Mouse (Mus musculus) intestine, embryonic 15.5 days (tissue): ENCODE data around the gene Rin1. TPM values are rescaled to one million over a fixed set of nuclear protein-coding genes. Genes with fewer than 3 reads are reported as not detected.
A peak's percentile ranks its signal among the peaks of the same experiment; 100 is the strongest.

Experiments used
- ATAC-seq: fragments of 200-750 bp; cut with Nextera tagmentation; 2 replicates; pipeline ENCODE4 v1.8.0; 2017; ENCODE audit warnings: moderate TSS enrichment, moderate library complexity
- H3K27ac ChIP-seq: fragments of 300-500 bp; sonication (generic); 2 replicates; pipeline ENCODE4 v1.5.1; 2015; ENCODE audit warnings: mild to moderate bottlenecking, inconsistent platforms
- H3K27me3 ChIP-seq: fragments of 300-500 bp; sonication (generic); replicated peaks from 2 replicates; pipeline ENCODE4 v1.6.1; 2015; ENCODE audit warnings: inconsistent platforms
- H3K36me3 ChIP-seq: fragments of 300-500 bp; sonication (generic); 2 replicates; pipeline ENCODE4 v1.6.1; 2015; ENCODE audit warnings: inconsistent platforms
- H3K4me1 ChIP-seq: fragments of 300-500 bp; sonication (generic); replicated peaks from 2 replicates; pipeline ENCODE4 v1.6.1; 2015; ENCODE audit warnings: inconsistent platforms
- H3K4me2 ChIP-seq: fragments of 300-500 bp; sonication (generic); replicated peaks from 2 replicates; pipeline ENCODE4 v1.6.1; 2015; ENCODE audit warnings: mild to moderate bottlenecking, inconsistent platforms
- H3K4me3 ChIP-seq: fragments of 300-500 bp; sonication (generic); replicated peaks from 2 replicates; pipeline ENCODE4 v1.5.1; 2015; ENCODE audit warnings: inconsistent platforms
- H3K9ac ChIP-seq: fragments of 300-500 bp; sonication (generic); 2 replicates; pipeline ENCODE4 v1.6.1; 2015; ENCODE audit warnings: inconsistent platforms
- H3K9me3 ChIP-seq: fragments of 300-500 bp; sonication (generic); 2 replicates; pipeline ENCODE4 v1.6.1; 2016; ENCODE audit warnings: inconsistent platforms
- WGBS: fragments of 180-500 bp; shearing (Covaris S2); methylation state at CpG from one replicate; pipeline ENCODE4 v1.1.7; 2015; 5-methylcytosine and 5-hydroxymethylcytosine counted together
- polyA plus RNA-seq: library from polyadenylated mRNA; unstranded; fragments of >200 nt; fragmentation: Nextera tagmentation; extraction: Ambion mirVana; gene quantifications from 2 replicates; pipeline ENCODE4 v1.2.1, GENCODE M21; 2015

Gene Rin1
- polyA plus RNA-seq, 1 experiment from 2014 or later, result 2.7 TPM

- 86% methylated on average over 4 of the region's 4 CpGs for WGBS
- H3K4me1 ChIP-seq, result peaks cover 29% of the 10 kb centered on the region
- no peak for ATAC-seq
Observed at GRCm38 (mm10) chr19:5089324-5089723, 39.0 kb downstream of the Rin1 start.

GRCm38 (mm10) chr19:5092083-5092482 is 41.8 kb downstream of the Rin1 start:
- no peak overlapping the region for H3K4me3 ChIP-seq
- no peak overlapping the region for H3K4me2 ChIP-seq
- H3K27me3 ChIP-seq, result no peaks in the 10 kb centered on the region
- H3K36me3 ChIP-seq, result peaks cover 31% of the 10 kb centered on the region
- H3K4me1 ChIP-seq, result peaks cover 37% of the 10 kb centered on the region
- WGBS, result 86% methylated on average over 10 of the region's 10 CpGs
- no peaks in the 10 kb centered on the region for H3K9me3 ChIP-seq
- H3K9ac ChIP-seq, result no peak overlapping the region
- ATAC-seq, result no peak
- no peak overlapping the region for H3K27ac ChIP-seq

More at GRCm38 (mm10) chr19:5089324-5089723, 39.0 kb downstream of the Rin1 start:
- Histone ChIP-seq H3K27me3 (peaks cover 22% of the 10 kb centered on the region), H3K27ac (no peak overlapping the region), H3K4me2 (peak overlapping the region; percentile 79), H3K36me3 (peaks cover 31% of the 10 kb centered on the region), H3K4me3 (peak overlapping the region; percentile 73), H3K9me3 (no peaks in the 10 kb centered on the region), H3K9ac (peak overlapping the region; percentile 79; the same call in 1 of the 2 replicates)

DNA sequence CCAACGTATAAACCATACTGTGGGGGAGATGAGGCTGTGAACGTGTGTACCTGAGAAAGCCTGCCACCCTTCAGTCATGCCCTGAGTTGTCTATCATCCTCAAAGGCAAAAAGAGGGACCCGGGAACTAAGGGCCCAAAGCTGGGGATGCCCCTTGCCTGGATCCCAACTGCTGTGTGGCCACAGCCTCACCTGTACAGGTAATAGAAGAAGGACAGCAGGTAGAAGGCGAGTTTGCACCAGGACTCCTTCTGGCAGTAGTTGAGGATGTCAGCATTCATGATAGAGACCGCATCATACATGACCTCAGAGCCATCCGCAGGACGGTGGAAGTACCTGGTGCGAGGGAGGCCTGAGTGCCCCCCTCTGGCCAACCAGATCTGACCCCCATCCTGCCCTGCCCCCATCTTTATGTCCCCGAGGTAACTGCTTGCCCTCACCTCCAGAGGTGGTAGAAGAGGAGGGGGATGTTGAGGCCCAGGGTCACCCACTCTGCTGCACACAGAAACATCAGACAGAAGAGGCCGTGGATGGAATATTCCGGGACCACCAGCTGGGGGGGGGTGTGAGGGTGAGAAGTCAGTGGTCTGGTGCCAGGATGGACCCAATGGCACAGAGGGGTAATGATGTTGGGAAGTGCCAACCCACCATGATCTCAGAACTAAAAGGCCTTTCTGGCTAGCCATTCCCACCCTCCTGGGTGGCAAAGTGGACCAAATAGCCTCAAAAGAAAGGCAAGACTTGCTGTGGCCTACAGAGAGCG is 43.4 kb downstream of the Rin1 start:
- Histone ChIP-seq H3K36me3 (peaks cover 31% of the 10 kb centered on the region), H3K4me2 (no peak overlapping the region), H3K9me3 (no peaks in the 10 kb centered on the region), H3K4me3 (no peak overlapping the region), H3K27ac (no peak overlapping the region), H3K27me3 (no peaks in the 10 kb centered on the region), H3K4me1 (peaks cover 43% of the 10 kb centered on the region), H3K9ac (no peak overlapping the region)
- WGBS, result 71% methylated on average over 12 of the region's 12 CpGs
- peak; percentile 2; the same call in 1 of the 2 replicates for ATAC-seq

GRCm38 (mm10) chr19:5094243-5094632 is 44.0 kb downstream of the Rin1 start:
- no peaks in the 10 kb centered on the region for H3K27me3 ChIP-seq
- peaks cover 41% of the 10 kb centered on the region for H3K4me1 ChIP-seq
- H3K9ac ChIP-seq, result no peak overlapping the region
- H3K4me2 ChIP-seq, result peak overlapping the region; percentile 19; the same call in 1 of the 2 replicates
- no peaks in the 10 kb centered on the region for H3K9me3 ChIP-seq
- H3K4me3 ChIP-seq, result no peak overlapping the region
- H3K27ac ChIP-seq, result no peak overlapping the region
- under 1% methylated on average over 21 of the region's 21 CpGs for WGBS
- ATAC-seq, result peak; percentile 76
- peaks cover 33% of the 10 kb centered on the region for H3K36me3 ChIP-seq

DNA sequence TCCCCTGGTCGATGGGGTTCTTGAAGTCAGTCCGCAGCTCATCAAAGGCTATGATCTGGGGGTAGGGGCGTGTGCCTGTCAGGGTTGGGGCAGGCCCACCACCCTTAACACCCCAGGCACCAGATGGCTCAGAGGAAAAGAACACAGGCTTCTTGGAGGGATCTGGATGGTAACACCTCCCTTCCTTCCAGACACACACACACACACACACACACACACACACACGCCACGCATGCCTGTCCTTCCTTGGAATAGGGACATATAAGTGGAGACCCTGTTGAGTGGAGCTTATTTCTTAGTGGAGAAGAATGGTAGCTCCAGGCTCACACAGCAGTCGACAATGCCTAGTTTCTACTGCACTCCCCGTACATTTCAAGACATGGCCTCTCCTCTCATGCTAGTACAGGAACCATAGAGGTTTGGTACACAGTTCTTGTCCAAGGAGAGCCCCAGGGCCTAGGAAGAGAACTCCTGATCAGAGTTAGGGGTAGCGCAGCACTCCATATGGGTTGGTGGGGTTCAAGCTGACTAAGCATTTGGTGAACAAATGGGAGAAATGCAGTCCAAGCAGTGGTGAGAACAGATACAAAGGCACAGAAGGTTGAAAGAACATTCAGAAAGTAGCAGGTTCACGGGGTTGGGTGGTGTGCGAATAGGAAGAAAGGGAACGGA is 44.6 kb downstream of the Rin1 start:
- Histone ChIP-seq H3K4me3 (no peak overlapping the region), H3K4me1 (peaks cover 36% of the 10 kb centered on the region), H3K27me3 (no peaks in the 10 kb centered on the region), H3K27ac (no peak overlapping the region), H3K9me3 (no peaks in the 10 kb centered on the region), H3K36me3 (peaks cover 36% of the 10 kb centered on the region), H3K9ac (no peak overlapping the region), H3K4me2 (peak overlapping the region; percentile 19; the same call in 1 of the 2 replicates)
- 47% methylated on average over 11 of the region's 11 CpGs for WGBS
- ATAC-seq, result peak; percentile 21

DNA sequence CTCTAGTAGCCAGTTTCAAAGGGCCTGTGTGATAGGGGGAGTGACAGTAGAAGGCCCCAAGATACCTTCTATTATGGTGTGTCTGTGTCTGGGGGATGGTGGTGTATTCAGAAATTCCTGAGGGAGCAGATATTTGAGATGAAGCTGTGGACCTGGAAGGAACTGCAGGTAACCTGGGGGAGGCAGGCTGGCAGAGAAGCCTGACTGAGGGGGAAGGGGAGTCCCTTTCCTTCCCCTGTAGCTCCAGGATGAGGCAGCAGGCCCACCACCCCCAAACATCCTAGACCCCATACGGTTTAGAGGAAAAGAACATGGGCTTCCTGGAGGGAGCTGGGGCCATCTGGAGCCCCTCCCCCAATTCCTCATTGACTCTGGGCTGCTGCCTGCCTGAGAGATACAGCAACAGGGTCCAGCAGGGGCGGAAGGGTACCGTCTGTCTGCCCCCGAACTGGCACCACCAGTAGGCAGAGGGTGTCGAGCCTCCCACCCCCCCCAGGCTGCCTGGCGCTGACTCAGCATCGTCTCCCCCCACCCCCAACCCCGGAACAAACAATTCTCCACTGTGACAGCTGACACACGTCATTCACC is 45.7 kb downstream of the Rin1 start:
- no peak for ATAC-seq
- no peaks in the 10 kb centered on the region for H3K9me3 ChIP-seq
- no peak overlapping the region for H3K4me2 ChIP-seq
- H3K27me3 ChIP-seq, result no peaks in the 10 kb centered on the region
- no peak overlapping the region for H3K27ac ChIP-seq
- H3K9ac ChIP-seq, result peak overlapping the region; percentile 23; the same call in 1 of the 2 replicates
- no peak overlapping the region for H3K4me3 ChIP-seq
- H3K4me1 ChIP-seq, result peaks cover 36% of the 10 kb centered on the region
- 12% methylated on average over 9 of the region's 9 CpGs for WGBS
- H3K36me3 ChIP-seq, result peaks cover 36% of the 10 kb centered on the region

DNA sequence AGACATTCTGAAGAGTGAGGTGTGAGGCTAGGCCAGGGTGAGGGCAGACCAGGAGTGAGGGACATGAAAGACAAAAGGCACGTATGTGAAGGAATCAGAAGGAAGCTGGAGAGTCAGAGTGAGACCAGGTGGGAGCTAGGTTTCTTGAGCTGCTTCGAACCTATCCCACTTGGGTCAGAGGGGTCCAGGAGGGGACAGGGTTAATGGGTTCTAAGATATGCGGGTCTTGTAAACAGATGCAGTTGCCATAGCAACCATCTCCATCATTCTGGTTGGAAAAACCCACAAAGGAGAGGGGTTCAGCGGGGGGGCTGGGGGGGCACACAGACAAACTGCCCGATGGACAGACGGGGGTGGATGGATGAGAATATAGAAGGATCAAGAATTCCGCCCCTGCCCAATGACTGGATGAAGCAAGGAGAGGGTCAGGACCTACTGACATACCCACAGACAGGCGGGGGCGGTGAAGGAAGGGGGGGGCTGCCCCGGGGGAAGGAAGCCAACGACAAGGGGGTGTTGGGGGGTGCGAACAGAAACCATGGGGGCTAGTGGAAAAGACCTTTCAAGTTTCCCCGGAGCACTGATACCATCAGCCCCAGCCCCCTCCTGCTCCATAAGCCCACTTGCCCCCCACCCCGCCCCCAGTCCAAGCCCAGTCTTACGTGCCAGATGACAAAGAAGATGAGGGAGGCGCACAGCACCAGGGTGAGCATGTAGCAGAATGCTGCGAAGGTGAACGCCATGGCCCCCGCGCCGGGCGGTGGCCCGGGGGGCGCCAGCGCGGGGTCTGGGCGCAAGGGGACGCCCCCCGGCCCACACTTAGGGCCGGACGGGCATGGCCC is 47.5 kb downstream of the Rin1 start:
- H3K4me3 ChIP-seq, result peak overlapping the region; percentile 58
- no peak overlapping the region for H3K27ac ChIP-seq
- H3K27me3 ChIP-seq, result no peaks in the 10 kb centered on the region
- H3K4me2 ChIP-seq, result peak overlapping the region; percentile 100
- H3K36me3 ChIP-seq, result peaks cover 35% of the 10 kb centered on the region
- no peak for ATAC-seq
- peak overlapping the region; percentile 75 for H3K9ac ChIP-seq
- 6% methylated on average over 31 of the region's 31 CpGs for WGBS
- H3K9me3 ChIP-seq, result no peaks in the 10 kb centered on the region
- H3K4me1 ChIP-seq, result peaks cover 36% of the 10 kb centered on the region

GRCm38 (mm10) chr19:5098363-5099143 is 48.3 kb downstream of the Rin1 start, which contains the start of gene Cnih2:
Cnih2 (minus strand) TSS chr19:5098521.
- WGBS, result 5% methylated on average over 38 of the region's 48 CpGs
- Histone ChIP-seq H3K27me3 (no peaks in the 10 kb centered on the region), H3K4me1 (peaks cover 36% of the 10 kb centered on the region), H3K9ac (peak within 1 kb of the TSS; percentile 75), H3K4me2 (peak within 1 kb of the TSS; percentile 100), H3K27ac (no peak within 1 kb of the TSS), H3K4me3 (peak within 1 kb of the TSS; percentile 58), H3K36me3 (peaks cover 37% of the 10 kb centered on the region), H3K9me3 (no peaks in the 10 kb centered on the region)
- ATAC-seq, result peak; percentile 73

DNA sequence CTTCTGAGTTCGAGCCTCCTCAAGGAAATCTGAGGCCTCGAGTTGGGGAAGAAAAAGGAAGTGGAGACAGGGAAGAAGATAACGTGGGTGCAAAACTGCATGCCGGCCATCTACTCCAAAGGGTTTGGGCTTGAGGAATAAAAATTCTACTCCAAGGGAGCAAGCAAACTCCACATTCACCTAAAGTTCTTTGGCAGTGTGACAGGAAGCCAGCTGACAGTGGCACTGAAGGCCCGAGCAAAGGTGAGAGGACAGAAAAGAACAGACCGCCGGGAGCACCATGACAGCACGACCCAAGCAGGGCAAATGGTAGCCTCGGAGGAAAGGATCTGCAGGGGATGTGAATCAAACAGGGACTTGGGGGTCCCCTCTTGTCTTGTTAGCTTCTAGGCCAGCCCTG is 55.8 kb downstream of the Rin1 start:
- Histone ChIP-seq H3K4me1 (peaks cover 19% of the 10 kb centered on the region), H3K27me3 (no peaks in the 10 kb centered on the region), H3K4me2 (peak overlapping the region; percentile 85), H3K9ac (peak overlapping the region; percentile 64), H3K9me3 (no peaks in the 10 kb centered on the region), H3K36me3 (peaks cover 49% of the 10 kb centered on the region), H3K27ac (peak overlapping the region; percentile 96), H3K4me3 (peak overlapping the region; percentile 65)
- ATAC-seq, result 0 out of 2 replicates have a peak, but pooled peaks have one; percentile 3
- 5% methylated on average over 9 of the region's 9 CpGs for WGBS
